Mouse (Mus musculus) layer of hippocampus, postnatal 14 days (tissue): ENCODE data around the gene Slc9a3r2. TPM values are rescaled to one million over a fixed set of nuclear protein-coding genes. Genes with fewer than 3 reads are reported as not detected.
A peak's percentile ranks its signal among the peaks of the same experiment; 100 is the strongest.

ENCODE experiments used
- DNase-seq, 2 experiments: peaks; one replicate each; pipeline ENCODE4 v3.0.0; 2021 to 2022; ENCODE audit warnings: low spot score in 2 of 2, mixed read lengths in 1 of 2
- long read RNA-seq, 2 experiments: library from polyadenylated mRNA; stranded (forward); transcript quantifications; one replicate each; pipeline ENCODE4 v2.0.0; 2021
- total RNA-seq, 2 experiments: library from RNA; stranded (reverse); gene quantifications; 2 replicates each; pipeline ENCODE4 v1.2.3; 2021

Gene Slc9a3r2
- total RNA-seq, result 10 to 100 TPM; 47.9 to 52.4 TPM
- long read RNA-seq, experiment 1, transcript Slc9a3r2-201 (7 exons, 2,136 nt), result major isoform, 63 of 84 reads
- long read RNA-seq, experiment 1, partial matches to known transcripts, result 4 of 84 reads
- long read RNA-seq, experiment 1, other reads (novel, unspliced or antisense), result 10 of 84 reads
- long read RNA-seq, experiment 2, transcript Slc9a3r2-205 (6 exons, 2,035 nt), result minor isoform, 8 of 106 reads
- long read RNA-seq, experiment 2, transcript Slc9a3r2-201 (7 exons, 2,136 nt), result major isoform, 65 of 106 reads
- long read RNA-seq, experiment 2, partial matches to known transcripts, result 27 of 106 reads
- long read RNA-seq, experiment 2, other reads (novel, unspliced or antisense), result 5 of 106 reads

DNA sequence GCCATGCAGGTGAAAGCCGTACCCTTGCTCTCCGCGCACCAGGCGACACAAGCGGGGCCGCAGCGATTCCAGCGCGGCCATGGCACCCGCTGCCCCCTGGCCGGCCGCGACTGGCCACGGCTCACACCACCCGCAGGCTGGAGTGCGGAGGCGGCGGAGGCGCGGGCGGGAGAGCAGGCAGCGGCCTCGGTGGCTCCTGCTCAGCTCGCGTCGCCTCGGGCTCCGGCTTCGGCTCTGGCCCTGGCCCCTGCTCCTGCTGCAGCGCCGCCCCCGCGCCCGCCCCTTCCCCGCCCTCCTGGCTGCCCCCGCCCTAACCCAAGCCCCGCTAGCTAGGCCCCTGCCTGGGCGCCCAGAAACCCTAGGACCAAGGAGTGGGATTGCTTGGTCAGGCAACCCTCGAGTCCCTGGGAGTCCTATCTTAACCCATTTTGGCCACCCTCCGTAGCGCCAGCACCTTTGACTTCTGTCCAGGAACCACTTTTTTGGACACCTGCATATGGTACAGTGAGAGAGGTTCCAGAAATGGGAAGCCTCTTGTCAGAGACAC is at the start of gene Slc9a3r2:
TSS of gene Slc9a3r2 (minus strand) at position 258 of the 547 bp plus-strand sequence.
- DNase-seq, result no peak

- DNase-seq, result no peak
Measured at GRCm38 (mm10) chr17:24699473-24699872, 49.3 kb upstream of the Slc9a3r2 start.

- no peak for DNase-seq
Measured at GRCm38 (mm10) chr17:24698715-24699114, 48.6 kb upstream of the Slc9a3r2 start.

DNA sequence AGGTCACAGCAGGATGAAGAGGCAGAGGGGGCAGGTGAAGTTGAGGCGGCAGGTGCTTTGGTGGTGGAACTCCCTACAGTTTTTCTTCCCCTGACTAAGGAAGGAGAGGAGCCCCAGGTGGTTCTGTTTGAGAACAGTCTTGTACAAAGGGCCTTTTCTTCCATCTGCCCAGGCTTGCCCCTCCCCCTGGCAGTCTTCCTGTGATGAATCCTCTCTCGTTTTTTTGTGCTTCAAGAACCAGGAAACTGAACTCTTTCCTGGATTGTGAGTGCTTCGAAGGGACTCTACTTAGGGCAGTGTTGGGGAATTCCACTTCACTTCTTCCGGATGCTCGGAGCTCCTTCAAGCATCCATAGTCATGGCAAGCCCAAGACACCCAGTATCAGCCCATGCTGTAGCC is 47.9 kb upstream of the Slc9a3r2 start:
- no peak for DNase-seq

DNA sequence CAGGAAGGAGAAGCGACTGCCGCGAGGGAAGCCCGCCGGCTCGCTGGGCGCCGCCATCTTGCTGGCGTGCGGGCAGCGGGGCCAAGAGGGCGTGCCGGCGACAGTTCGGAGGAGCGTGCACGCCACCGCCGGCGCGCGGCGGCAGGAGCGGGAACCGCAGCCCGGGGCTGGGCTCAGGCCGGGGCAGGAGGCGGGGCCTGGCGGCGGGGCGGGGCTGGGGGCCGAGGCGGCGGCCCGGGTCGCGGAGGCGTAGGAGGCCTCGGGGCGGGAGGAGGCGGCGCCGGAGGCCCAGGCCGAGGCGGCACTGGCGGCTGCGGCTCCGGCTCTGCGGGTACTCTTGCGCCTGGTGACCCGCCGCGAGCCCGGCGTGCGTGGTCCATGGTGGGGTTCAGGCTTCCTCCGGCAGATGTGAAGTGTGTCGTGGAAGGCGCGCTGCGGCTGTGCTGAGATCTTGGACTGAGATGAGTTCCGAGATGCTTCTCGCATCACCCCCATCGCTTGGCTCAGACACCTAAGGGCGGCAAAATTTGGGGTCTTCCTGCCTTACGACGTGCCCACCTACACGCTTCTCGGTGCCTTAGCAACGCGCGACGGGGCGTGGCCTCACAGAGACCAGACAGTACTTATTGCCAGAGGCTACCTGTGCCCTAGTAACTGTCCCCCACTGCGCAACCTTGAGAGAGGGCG is 46.0 kb upstream of the Slc9a3r2 start, which contains the start of the genes Gfer and Noxo1:
TSS of gene Gfer (minus strand) at position 146 of the 687 bp plus-strand sequence.
TSS of gene Noxo1 (plus strand) at position 224 of the 687 bp plus-strand sequence.
- DNase-seq, result peak; percentile 75 to 80

- DNase-seq, result no peak
Measured at GRCm38 (mm10) chr17:24695326-24696010, 45.3 kb upstream of the Slc9a3r2 start.

- no peak for DNase-seq
Measured at GRCm38 (mm10) chr17:24692385-24692784, 42.3 kb upstream of the Slc9a3r2 start.

- DNase-seq, result peak in 1 of 2 experiments; percentile 50
Measured at GRCm38 (mm10) chr17:24689251-24690081, 39.3 kb upstream of the Slc9a3r2 start, which contains the start of gene Syngr3. Syngr3 (minus strand) TSS chr17:24689955.

DNA sequence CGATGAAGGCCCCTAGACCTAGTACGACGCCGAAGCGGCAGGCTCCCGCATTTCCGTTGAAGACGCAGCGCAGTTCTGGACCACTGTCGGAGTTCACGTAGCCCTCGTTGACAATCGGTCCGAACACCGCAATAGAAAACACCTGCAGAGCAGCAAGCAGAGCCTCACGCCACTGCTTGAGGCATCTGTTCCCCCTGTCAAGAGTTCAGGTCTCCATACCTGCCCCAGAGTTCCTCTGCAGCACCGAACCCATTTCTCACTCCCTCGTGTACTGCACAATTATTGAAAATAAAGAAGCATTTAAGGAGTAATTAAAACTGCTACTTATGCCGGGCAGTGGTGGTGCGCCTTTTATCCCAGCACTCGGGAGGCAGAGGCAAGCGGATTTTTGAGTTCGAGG is 37.5 kb upstream of the Slc9a3r2 start:
- DNase-seq, result no peak

GRCm38 (mm10) chr17:24687146-24687595 is 37.0 kb upstream of the Slc9a3r2 start:
- DNase-seq, result no peak

GRCm38 (mm10) chr17:24686514-24686913 is 36.4 kb upstream of the Slc9a3r2 start:
- DNase-seq, result no peak

DNA sequence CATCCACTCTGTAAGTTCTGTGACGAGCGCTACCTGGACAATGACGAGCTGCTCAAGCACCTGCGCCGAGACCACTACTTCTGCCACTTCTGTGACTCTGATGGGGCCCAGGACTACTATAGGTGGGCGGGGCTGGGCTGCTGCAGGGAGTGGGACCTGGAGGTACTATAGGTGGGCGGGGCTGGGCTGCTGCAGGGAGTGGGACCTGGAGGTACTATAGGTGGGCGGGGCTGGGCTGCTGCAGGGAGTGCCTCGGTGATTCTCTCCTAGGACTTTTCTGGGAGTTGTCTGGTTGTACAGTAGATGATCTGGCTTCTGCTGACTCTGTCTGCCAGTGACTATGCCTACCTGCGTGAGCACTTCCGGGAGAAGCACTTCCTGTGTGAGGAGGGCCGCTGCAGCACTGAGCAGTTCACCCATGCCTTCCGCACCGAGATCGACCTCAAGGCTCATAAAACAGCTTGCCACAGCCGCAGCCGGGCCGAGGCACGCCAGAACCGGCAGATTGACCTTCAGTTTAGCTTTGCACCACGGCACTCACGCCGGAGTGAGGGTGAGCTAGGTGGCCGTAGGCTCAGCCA is 27.5 kb upstream of the Slc9a3r2 start:
- DNase-seq, result no peak

DNA sequence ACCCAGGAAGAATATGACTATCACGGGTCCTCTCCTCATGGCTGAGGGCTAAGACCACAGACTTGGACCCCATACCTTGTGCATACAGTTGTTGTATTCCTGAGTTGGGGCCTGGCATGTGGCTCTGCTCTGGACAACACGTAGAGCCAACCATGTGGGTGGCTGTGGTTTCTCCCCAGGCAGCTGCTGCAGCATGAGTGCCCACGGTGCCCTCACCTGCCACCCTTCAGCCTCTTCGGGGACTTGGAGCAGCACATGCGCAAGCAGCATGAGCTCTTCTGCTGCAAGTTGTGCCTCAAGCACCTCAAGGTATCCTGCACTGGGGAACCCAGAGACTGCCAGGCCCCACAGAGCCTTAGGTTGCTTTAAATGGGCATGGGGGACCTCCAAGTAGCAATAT is 26.8 kb upstream of the Slc9a3r2 start:
- DNase-seq, result no peak

GRCm38 (mm10) chr17:24676187-24676586 is 26.1 kb upstream of the Slc9a3r2 start:
- DNase-seq, result peak; percentile 66 to 70

DNA sequence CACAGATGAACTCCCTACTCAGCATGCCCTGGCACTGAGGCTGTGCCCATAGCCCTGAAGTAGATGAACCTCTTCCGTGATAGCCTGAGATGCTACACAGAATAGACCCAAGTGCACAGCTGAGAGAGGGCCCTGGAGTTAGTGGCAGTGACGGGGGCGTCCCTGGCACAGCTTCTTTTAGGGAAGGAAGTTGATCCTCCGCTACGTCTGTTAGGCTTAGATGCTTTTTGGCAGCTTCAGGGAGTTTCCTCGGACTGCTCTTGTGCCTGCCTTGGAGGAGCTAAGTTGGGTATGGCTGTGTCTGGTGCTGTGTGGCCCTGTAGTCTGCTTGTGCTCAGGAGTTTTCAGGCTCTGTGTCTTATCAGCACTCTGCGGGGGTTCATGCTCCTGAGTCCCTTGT is 24.1 kb upstream of the Slc9a3r2 start:
- DNase-seq, result peak in 1 of 2 experiments; percentile 63

- no peak for DNase-seq
Measured at GRCm38 (mm10) chr17:24672141-24672540, 22.0 kb upstream of the Slc9a3r2 start.

- no peak for DNase-seq
Measured at GRCm38 (mm10) chr17:24671346-24671745, 21.2 kb upstream of the Slc9a3r2 start.

GRCm38 (mm10) chr17:24670246-24670844 is 20.2 kb upstream of the Slc9a3r2 start:
- no peak for DNase-seq

DNA sequence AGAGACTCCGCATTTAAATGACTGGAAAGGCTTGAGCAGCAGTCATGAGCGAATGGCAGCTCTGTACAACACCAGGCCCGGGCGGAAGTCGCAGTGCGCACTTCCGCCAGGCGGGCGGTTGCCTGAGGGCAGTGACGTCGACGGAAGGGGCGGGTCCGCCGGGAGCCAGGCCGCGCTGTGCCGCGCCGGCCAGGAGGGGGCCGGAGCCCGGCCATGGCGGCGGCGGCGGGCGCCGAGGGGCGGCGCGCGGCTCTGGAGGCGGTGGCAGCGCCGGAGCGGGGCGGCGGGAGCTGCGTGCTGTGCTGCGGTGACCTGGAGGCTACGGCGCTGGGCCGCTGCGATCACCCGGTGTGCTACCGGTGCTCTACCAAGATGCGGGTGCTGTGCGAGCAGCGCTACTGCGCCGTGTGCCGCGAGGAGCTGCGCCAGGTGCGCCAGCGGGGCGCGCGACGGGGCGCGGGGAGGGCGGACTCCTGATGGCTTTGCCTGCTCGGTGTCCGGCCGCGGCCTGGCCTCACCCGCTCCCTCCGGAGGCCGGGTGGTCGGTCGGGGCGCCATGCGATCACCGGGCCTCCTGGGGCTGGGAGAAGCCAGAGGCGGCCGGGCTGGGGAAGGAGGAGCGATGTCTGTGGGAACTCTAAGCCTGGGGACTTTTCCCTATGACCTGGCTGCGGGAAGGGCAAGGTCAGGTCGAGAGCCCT is 19.6 kb upstream of the Slc9a3r2 start, which contains the start of gene Zfp598:
TSS of gene Zfp598 (plus strand) at position 143 of the 701 bp plus-strand sequence.
- DNase-seq, result peak; percentile 93 to 95
